Mouse (Mus musculus): ENCODE data around the gene Ppil3. TPM values are rescaled to one million over a fixed set of nuclear protein-coding genes. Genes with fewer than 3 reads are reported as not detected.

Gene Ppil3
- total and polyA plus RNA-seq, 2 experiments, result 14.2 to 32.6 TPM

- no peaks in the 10 kb centered on the region for H3K79me2 ChIP-seq (ENCODE audit: control insufficient read depth, insufficient read depth, low read length)
- no peak overlapping the region for H3K9ac ChIP-seq (ENCODE audit: low read depth, low read length)
- H3K4me1 ChIP-seq (ENCODE audit: control insufficient read depth, insufficient read depth, low read length), result no peaks in the 10 kb centered on the region
- H3K36me3 ChIP-seq (ENCODE audit: control insufficient read depth, insufficient read depth, low read length), result peaks cover 36% of the 10 kb centered on the region
- no peak overlapping the region for H3K4me3 ChIP-seq (ENCODE audit: insufficient read depth, low read depth, low read length)
- 87% methylated on average over 3 of the region's 3 CpGs for WGBS
- DNase-seq (ENCODE audit: extremely low read depth, low read depth, low spot score), result no peak
- TF ChIP-seq CTCF (IDR thresholded peaks at IDR 0.05; ENCODE audit: low read depth, low read length) (no peak), POLR2A (IDR thresholded peaks at IDR 0.05; ENCODE audit: extremely low read depth, insufficient read depth, low read length) (no peak)
- no peak overlapping the region for H3K27ac ChIP-seq (replicated peaks; ENCODE audit: insufficient read depth, low read depth, low read length)
- no peaks in the 10 kb centered on the region for H3K27me3 ChIP-seq (ENCODE audit: control insufficient read depth, insufficient read depth, low read length)
These were observed 15.3 kb upstream of the Ppil3 start for GRCm38 (mm10) chr1:58460566-58460965.

DNA sequence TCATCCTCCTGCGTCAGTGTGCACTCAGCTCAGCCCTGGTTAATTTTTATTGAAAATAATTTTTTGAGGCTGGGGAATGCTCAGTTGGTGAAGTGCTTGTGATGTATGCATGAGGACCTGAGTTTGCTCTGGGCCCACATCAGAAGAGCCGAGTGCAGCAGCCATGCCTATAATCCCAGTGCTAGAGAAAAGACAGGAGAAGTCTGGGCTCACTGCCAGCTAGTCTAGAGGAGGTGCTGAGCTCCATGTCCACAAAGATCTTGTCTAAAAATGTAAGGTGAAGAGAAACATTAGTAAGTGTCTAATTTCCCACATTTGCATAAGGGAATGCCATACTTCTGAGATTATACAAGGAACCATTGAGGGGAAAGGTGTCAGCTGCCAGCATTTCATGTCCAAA, 13.6 kb upstream of the Ppil3 start:
- H3K4me1 ChIP-seq (ENCODE audit: control insufficient read depth, insufficient read depth, low read length), result no peaks in the 10 kb centered on the region
- no peak overlapping the region for H3K9ac ChIP-seq (ENCODE audit: low read depth, low read length)
- no peaks in the 10 kb centered on the region for H3K79me2 ChIP-seq (ENCODE audit: control insufficient read depth, insufficient read depth, low read length)
- peaks cover 33% of the 10 kb centered on the region for H3K36me3 ChIP-seq (ENCODE audit: control insufficient read depth, insufficient read depth, low read length)
- TF ChIP-seq POLR2A (IDR thresholded peaks at IDR 0.05; ENCODE audit: extremely low read depth, insufficient read depth, low read length) (no peak), CTCF (IDR thresholded peaks at IDR 0.05; ENCODE audit: low read depth, low read length) (no peak)
- H3K27ac ChIP-seq (replicated peaks; ENCODE audit: insufficient read depth, low read depth, low read length), result no peak overlapping the region
- H3K4me3 ChIP-seq (ENCODE audit: insufficient read depth, low read depth, low read length), result no peak overlapping the region
- 76% methylated on average over 2 of the region's 2 CpGs for WGBS
- H3K27me3 ChIP-seq (ENCODE audit: control insufficient read depth, insufficient read depth, low read length), result no peaks in the 10 kb centered on the region
- no peak for DNase-seq (ENCODE audit: extremely low read depth, low read depth, low spot score)

DNA sequence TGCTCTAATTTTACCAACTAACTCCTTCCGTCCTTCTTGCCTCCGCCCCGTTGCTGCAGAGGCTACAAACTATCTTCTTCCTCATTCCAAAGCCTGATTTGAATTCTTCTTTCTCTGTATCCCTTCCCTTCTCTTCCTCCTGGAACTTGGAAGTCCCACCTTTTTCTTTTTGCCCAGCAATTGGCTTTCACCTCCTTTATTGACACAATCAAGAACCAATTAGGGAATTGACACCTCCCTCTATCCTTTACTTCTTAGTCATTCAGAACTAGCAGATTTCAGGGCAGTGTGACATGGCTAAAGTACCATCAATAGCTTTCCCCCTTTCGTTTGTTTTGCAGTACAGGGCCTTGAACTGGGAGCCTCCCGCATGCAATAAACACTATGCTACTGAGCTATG, 12.9 kb upstream of the Ppil3 start:
- Histone ChIP-seq H3K4me1 (ENCODE audit: control insufficient read depth, insufficient read depth, low read length) (no peaks in the 10 kb centered on the region), H3K79me2 (ENCODE audit: control insufficient read depth, insufficient read depth, low read length) (no peaks in the 10 kb centered on the region), H3K27me3 (ENCODE audit: control insufficient read depth, insufficient read depth, low read length) (no peaks in the 10 kb centered on the region), H3K9ac (ENCODE audit: low read depth, low read length) (no peak overlapping the region), H3K27ac (replicated peaks; ENCODE audit: insufficient read depth, low read depth, low read length) (no peak overlapping the region), H3K36me3 (ENCODE audit: control insufficient read depth, insufficient read depth, low read length) (peaks cover 31% of the 10 kb centered on the region), H3K4me3 (ENCODE audit: insufficient read depth, low read depth, low read length) (no peak overlapping the region)
- peak; percentile 9 for DNase-seq (ENCODE audit: extremely low read depth, low read depth, low spot score)
- WGBS, result 85% methylated on average over 5 of the region's 5 CpGs
- TF ChIP-seq POLR2A (IDR thresholded peaks at IDR 0.05; ENCODE audit: extremely low read depth, insufficient read depth, low read length), result no peak

DNA sequence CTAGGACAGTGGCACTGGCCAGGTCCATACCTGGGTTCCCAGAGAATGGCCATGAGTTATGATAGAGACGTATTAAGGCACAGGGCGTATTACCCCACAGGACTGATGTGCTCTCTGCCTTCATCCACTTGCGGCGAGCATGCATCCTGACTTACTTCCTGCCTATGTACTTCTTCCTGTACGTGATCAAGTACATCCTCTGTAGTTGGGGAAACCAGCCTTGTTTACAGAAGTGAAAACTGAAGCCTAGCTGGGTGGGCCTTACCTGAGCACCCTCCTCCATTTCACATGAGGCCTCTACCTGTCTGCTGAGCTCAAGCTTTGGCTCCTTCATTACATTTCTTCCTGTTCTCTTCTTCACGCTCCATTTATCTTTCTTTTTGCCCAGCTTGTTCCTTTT, 9.0 kb upstream of the Ppil3 start:
- Histone ChIP-seq H3K27me3 (ENCODE audit: control insufficient read depth, insufficient read depth, low read length) (no peaks in the 10 kb centered on the region), H3K9ac (ENCODE audit: low read depth, low read length) (no peak overlapping the region), H3K4me1 (ENCODE audit: control insufficient read depth, insufficient read depth, low read length) (no peaks in the 10 kb centered on the region), H3K79me2 (ENCODE audit: control insufficient read depth, insufficient read depth, low read length) (no peaks in the 10 kb centered on the region), H3K36me3 (ENCODE audit: control insufficient read depth, insufficient read depth, low read length) (peaks cover 20% of the 10 kb centered on the region), H3K27ac (replicated peaks; ENCODE audit: insufficient read depth, low read depth, low read length) (no peak overlapping the region), H3K4me3 (ENCODE audit: insufficient read depth, low read depth, low read length) (no peak overlapping the region)
- no peak for DNase-seq (ENCODE audit: extremely low read depth, low read depth, low spot score)
- no peak for TF ChIP-seq POLR2A (IDR thresholded peaks at IDR 0.05; ENCODE audit: extremely low read depth, insufficient read depth, low read length)
- TF ChIP-seq CTCF (IDR thresholded peaks at IDR 0.05; ENCODE audit: low read depth, low read length), result no peak
- 85% methylated on average over 6 of the region's 6 CpGs for WGBS

DNA sequence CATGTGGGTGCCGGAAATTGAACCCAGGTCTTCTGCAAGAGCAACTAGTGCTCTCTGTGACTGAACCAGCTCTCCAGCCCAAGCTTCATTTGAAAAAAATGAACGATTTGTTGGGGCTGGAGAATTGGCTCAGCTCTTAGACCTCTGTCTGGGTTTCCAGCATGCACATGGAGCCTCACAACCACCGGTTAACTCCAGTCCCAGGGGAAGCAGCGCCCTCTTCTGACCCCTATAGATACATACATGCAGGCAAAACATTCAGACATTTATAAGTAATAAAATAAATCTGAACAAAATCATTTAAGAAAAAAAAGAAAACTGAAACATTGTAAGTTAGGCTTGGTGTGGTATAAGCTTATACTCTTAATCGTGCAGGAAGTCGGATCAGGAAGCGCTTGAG, 3.1 kb upstream of the Ppil3 start:
- whole genome bisulfite sequencing, result 81% methylated on average over 7 of the region's 7 CpGs
- Histone ChIP-seq H3K27ac (replicated peaks; ENCODE audit: insufficient read depth, low read depth, low read length) (no peak overlapping the region), H3K9ac (ENCODE audit: low read depth, low read length) (no peak overlapping the region), H3K4me3 (ENCODE audit: insufficient read depth, low read depth, low read length) (no peak overlapping the region), H3K27me3 (ENCODE audit: control insufficient read depth, insufficient read depth, low read length) (no peaks in the 10 kb centered on the region), H3K36me3 (ENCODE audit: control insufficient read depth, insufficient read depth, low read length) (peaks cover 8% of the 10 kb centered on the region), H3K79me2 (ENCODE audit: control insufficient read depth, insufficient read depth, low read length) (peaks cover 11% of the 10 kb centered on the region), H3K4me1 (ENCODE audit: control insufficient read depth, insufficient read depth, low read length) (peaks cover 12% of the 10 kb centered on the region)
- DNase-seq (ENCODE audit: extremely low read depth, low read depth, low spot score), result no peak
- TF ChIP-seq CTCF (IDR thresholded peaks at IDR 0.05; ENCODE audit: low read depth, low read length) (no peak; the same call in 1 of the 2 replicates), POLR2A (IDR thresholded peaks at IDR 0.05; ENCODE audit: extremely low read depth, insufficient read depth, low read length) (no peak)

DNA sequence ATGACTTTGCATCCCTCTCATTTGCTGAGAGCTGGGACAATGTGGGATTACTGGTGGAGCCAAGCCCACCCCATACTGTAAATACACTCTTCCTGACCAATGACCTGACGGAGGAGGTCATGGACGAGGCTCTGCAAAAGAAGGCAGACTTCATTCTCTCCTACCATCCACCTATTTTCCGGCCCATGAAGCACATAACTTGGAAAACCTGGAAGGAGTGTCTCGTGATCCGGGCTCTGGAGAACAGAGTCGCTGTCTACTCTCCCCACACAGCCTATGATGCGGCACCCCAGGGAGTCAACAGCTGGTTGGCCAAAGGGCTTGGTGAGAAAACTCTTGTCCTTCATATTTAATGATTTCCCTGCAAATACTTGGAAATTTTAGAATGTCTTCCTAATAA, 2.5 kb upstream of the Ppil3 start:
- Histone ChIP-seq H3K4me3 (ENCODE audit: insufficient read depth, low read depth, low read length) (no peak overlapping the region), H3K79me2 (ENCODE audit: control insufficient read depth, insufficient read depth, low read length) (peaks cover 11% of the 10 kb centered on the region), H3K27ac (replicated peaks; ENCODE audit: insufficient read depth, low read depth, low read length) (no peak overlapping the region), H3K4me1 (ENCODE audit: control insufficient read depth, insufficient read depth, low read length) (peaks cover 12% of the 10 kb centered on the region), H3K9ac (ENCODE audit: low read depth, low read length) (no peak overlapping the region), H3K36me3 (ENCODE audit: control insufficient read depth, insufficient read depth, low read length) (peaks cover 8% of the 10 kb centered on the region; the same call in 1 of the 2 replicates), H3K27me3 (ENCODE audit: control insufficient read depth, insufficient read depth, low read length) (no peaks in the 10 kb centered on the region)
- no peak for DNase-seq (ENCODE audit: extremely low read depth, low read depth, low spot score)
- TF ChIP-seq POLR2A (IDR thresholded peaks at IDR 0.05; ENCODE audit: extremely low read depth, insufficient read depth, low read length) (no peak), CTCF (IDR thresholded peaks at IDR 0.05; ENCODE audit: low read depth, low read length) (no peak)
- 93% methylated on average over 7 of the region's 7 CpGs for WGBS

All from liver, adult 2 months (tissue).